ENCODE assay signal across 14 mouse cellular contexts in genomic region chr1:193093596-193093995, GRCm38 (mm10). TPM values are rescaled to one million over a fixed set of nuclear protein-coding genes. Genes with fewer than 3 reads are reported as not detected.
"Had no signal": no experiment of that assay in that cellular context is flagged by ENCODE, and none has a peak within 500 bp of the region (broad histone marks: within the 10 kb centered on the region; RNA-seq: fewer than 3 reads in every experiment).

No protein-coding gene starts in this region.

- DNase-seq: lung, adult 18-20 months; lung, embryonic 14.5 days; lung, postnatal 10 days; lung, postnatal 4 days; retina, postnatal 1 day; right cerebral cortex, adult 18-20 months; right cerebral cortex, postnatal 25 days; right cerebral cortex, postnatal 4 days; spleen, adult 18-20 months; thymus, adult 2 months; thymus, postnatal 25 days; thymus, postnatal 4 days had no signal

RNA-seq across cellular contexts. Expression of gene Syt14, which starts 58.0 kb away (rescaled TPM):
- total RNA-seq: megakaryocyte, adult 5-6 weeks; megakaryocyte-erythroid progenitor cell, adult 5-6 weeks had no signal
